In genomic region chr4:126967864-126968821, GRCm38 (mm10) we compare ENCODE assay signal across 8 mouse cellular contexts. TPM values are rescaled to one million over a fixed set of nuclear protein-coding genes. Genes with fewer than 3 reads are reported as not detected.
DNase-seq lines count a peak whose midpoint lies in the region; ATAC-seq and TF ChIP-seq lines count a peak whose summit lies in the region.

Zmym4 (minus strand) TSS chr4:126968135.

- 0 out of 2 replicates have a peak, but pooled peaks have one; percentile 43 for TF ChIP-seq POLR2A in limb, embryonic 14.5 days (IDR thresholded peaks at IDR 0.05; ENCODE audit: borderline replicate concordance, extremely low read depth, insufficient read depth, insufficient read length)

- 9% methylated on average over 29 of the region's 54 CpGs for WGBS in embryonic facial prominence, embryonic 13.5 days
- 11% methylated on average over 25 of the region's 54 CpGs for WGBS in limb, embryonic 14.5 days
- WGBS in midbrain, postnatal 0 days = 6% methylated on average over 53 of the region's 54 CpGs

- H3K9ac ChIP-seq in embryonic facial prominence, embryonic 13.5 days = peak within 1 kb of the TSS; percentile 97
- peak within 1 kb of the TSS; percentile 97 for H3K9ac ChIP-seq in limb, embryonic 14.5 days (ENCODE audit: low read depth, low read length, severe bottlenecking)
- peak within 1 kb of the TSS; percentile 99 for H3K9ac ChIP-seq in midbrain, postnatal 0 days (replicated peaks; ENCODE audit: low read length, poor library complexity, severe bottlenecking)

- peak within 1 kb of the TSS; percentile 97 for H3K27ac ChIP-seq in embryonic facial prominence, embryonic 13.5 days
- peak within 1 kb of the TSS; percentile 95 for H3K27ac ChIP-seq in limb, embryonic 14.5 days (replicated peaks; ENCODE audit: low read depth, low read length)
- peak within 1 kb of the TSS; percentile 99 for H3K27ac ChIP-seq in midbrain, postnatal 0 days (ENCODE audit: low read depth, low read length)

- peak; percentile 96 for DNase-seq in 3134 (ENCODE audit: extremely low read depth, insufficient read length, low spot score)
- peak; percentile 94 to 95 for DNase-seq in adrenal gland, postnatal 36 days
- DNase-seq in heart, adult 8-10 months (ENCODE audit: low spot score) = peak; percentile 93
- peak; percentile 97 for DNase-seq in kidney, adult 9 months
- peak; percentile 97 for DNase-seq in limb, embryonic 14.5 days (ENCODE audit: low spot score)
- peak; percentile 99 for DNase-seq in midbrain, postnatal 0 days (ENCODE audit: low spot score)
- DNase-seq in spleen, postnatal 14 days (ENCODE audit: low spot score in 2 of 2) = peak; percentile 71 to 78

- no peaks in the 10 kb centered on the region for H3K27me3 ChIP-seq in embryonic facial prominence, embryonic 13.5 days
- no peaks in the 10 kb centered on the region for H3K27me3 ChIP-seq in limb, embryonic 14.5 days (ENCODE audit: control insufficient read depth, insufficient read depth, low read length)
- no peaks in the 10 kb centered on the region for H3K27me3 ChIP-seq in midbrain, postnatal 0 days (ENCODE audit: insufficient read depth, low read length)

- peak within 1 kb of the TSS; percentile 90 for H3K4me3 ChIP-seq in embryonic facial prominence, embryonic 13.5 days
- peak within 1 kb of the TSS; percentile 91 for H3K4me3 ChIP-seq in limb, embryonic 14.5 days (replicated peaks; ENCODE audit: low read length)
- H3K4me3 ChIP-seq in midbrain, postnatal 0 days (ENCODE audit: low read depth, low read length) = peak within 1 kb of the TSS; percentile 95

- peak within 1 kb of the TSS; percentile 81 for H3K4me2 ChIP-seq in embryonic facial prominence, embryonic 13.5 days
- peak within 1 kb of the TSS; percentile 58 for H3K4me2 ChIP-seq in limb, embryonic 14.5 days (replicated peaks; ENCODE audit: low read depth, low read length, severe bottlenecking)
- peak within 1 kb of the TSS; percentile 74 for H3K4me2 ChIP-seq in midbrain, postnatal 0 days (ENCODE audit: low read depth, low read length, poor library complexity, severe bottlenecking)

- H3K4me1 ChIP-seq in embryonic facial prominence, embryonic 13.5 days = peaks cover 5% of the 10 kb centered on the region; the same call in 1 of the 2 replicates
- H3K4me1 ChIP-seq in limb, embryonic 14.5 days (ENCODE audit: control insufficient read depth, insufficient read depth, low read length) = 0 out of 2 replicates have a peak, but pooled peaks cover 6% of the 10 kb centered on the region
- H3K4me1 ChIP-seq in midbrain, postnatal 0 days (ENCODE audit: insufficient read depth, low read length) = no peaks in the 10 kb centered on the region

- H3K9me3 ChIP-seq in embryonic facial prominence, embryonic 13.5 days = 0 out of 2 replicates have a peak, but pooled peaks cover 3% of the 10 kb centered on the region
- H3K9me3 ChIP-seq in limb, embryonic 14.5 days (ENCODE audit: control insufficient read depth, low read length) = 0 out of 2 replicates have a peak, but pooled peaks cover 2% of the 10 kb centered on the region
- no peaks in the 10 kb centered on the region for H3K9me3 ChIP-seq in midbrain, postnatal 0 days (ENCODE audit: low read length)

- H3K36me3 ChIP-seq in embryonic facial prominence, embryonic 13.5 days = no peaks in the 10 kb centered on the region
- no peaks in the 10 kb centered on the region for H3K36me3 ChIP-seq in limb, embryonic 14.5 days (ENCODE audit: control insufficient read depth, insufficient read depth, low read length)
- no peaks in the 10 kb centered on the region for H3K36me3 ChIP-seq in midbrain, postnatal 0 days (ENCODE audit: insufficient read depth, low read length)

- TF ChIP-seq CTCF in midbrain, postnatal 0 days (IDR thresholded peaks at IDR 0.05) = peak; percentile 37

- peak; percentile 91 for ATAC-seq in embryonic facial prominence, embryonic 13.5 days (ENCODE audit: insufficient number of reproducible peaks, insufficient read depth, low FRiP score, low TSS enrichment, low read depth)
- ATAC-seq in limb, embryonic 14.5 days (ENCODE audit: low FRiP score, low read depth) = peak; percentile 96
- ATAC-seq in midbrain, postnatal 0 days (ENCODE audit: low FRiP score) = peak; percentile 99

RNA-seq across cellular contexts. Expression of gene Zmym4, which starts in this region (rescaled TPM):
- total RNA-seq in adrenal gland, postnatal 36 days (2021) = 10 to 100 TPM; 42.9 to 46.7 TPM
- 27.0 and 34.4 TPM in 2 replicates for polyA plus RNA-seq in embryonic facial prominence, embryonic 13.5 days (2015; fragmentation: Nextera tagmentation; extraction: Ambion mirVana)
- total RNA-seq in heart, adult 8-10 months (2022) = 10 to 100 TPM; 17.8 to 24.4 (median 22.4) TPM
- 23.0 and 24.0 TPM in 2 replicates for polyA plus RNA-seq in limb, embryonic 14.5 days (2012; rRNA removed)
- 20.0 and 24.1 TPM in 2 replicates for polyA plus RNA-seq in limb, embryonic 14.5 days (2014; fragmentation: Nextera tagmentation; extraction: Ambion mirVana)
- 56.0 and 68.5 TPM in 2 replicates for total RNA-seq in midbrain, postnatal 0 days (2014; rRNA removed)
- polyA plus RNA-seq in midbrain, postnatal 0 days (2015; fragmentation: Nextera tagmentation; extraction: Ambion mirVana) = 17.3 and 22.3 TPM in 2 replicates

Comparison
In these comparisons a context has a peak if more than half of its experiments do, and no peak if none do; other contexts are left out.
1. Peak in every context shown above with its lines: DNase-seq, ATAC-seq, H3K4me3 ChIP-seq and H3K27ac ChIP-seq.